Mouse (Mus musculus) cerebellum, adult 9-11 months (tissue): ENCODE data around the gene Fgf11.
A peak's percentile ranks its signal among the peaks of the same experiment; 100 is the strongest.

Experiments used
- DNase-seq: peaks from one replicate; pipeline ENCODE4 v3.0.0; 2022

Gene Fgf11

GRCm38 (mm10) chr11:69801379-69801977, at the start of gene Fgf11:
Gene Fgf11 (minus strand): TSS chr11:69801857.
- no peak for DNase-seq

DNA sequence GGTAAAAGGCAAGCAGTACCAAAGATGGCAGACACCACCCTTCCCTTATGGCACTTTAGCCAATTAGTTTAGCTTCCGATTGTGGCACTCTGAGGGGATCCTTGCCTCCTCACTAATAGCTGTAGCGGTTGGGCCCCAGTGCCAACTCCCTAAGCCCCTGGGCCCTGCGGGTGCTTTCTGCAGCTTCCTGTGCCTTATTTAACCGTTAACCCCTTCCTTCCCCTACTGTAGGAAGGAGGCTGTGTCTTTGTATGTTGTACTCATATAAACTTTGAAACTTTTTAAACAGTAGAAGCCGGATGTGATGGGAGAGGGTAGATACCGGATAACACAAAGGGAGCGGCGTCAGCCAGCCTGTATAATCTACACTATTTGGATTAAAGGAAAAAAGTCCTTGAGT, 49.1 kb upstream of the Fgf11 start:
- no peak for DNase-seq

DNA sequence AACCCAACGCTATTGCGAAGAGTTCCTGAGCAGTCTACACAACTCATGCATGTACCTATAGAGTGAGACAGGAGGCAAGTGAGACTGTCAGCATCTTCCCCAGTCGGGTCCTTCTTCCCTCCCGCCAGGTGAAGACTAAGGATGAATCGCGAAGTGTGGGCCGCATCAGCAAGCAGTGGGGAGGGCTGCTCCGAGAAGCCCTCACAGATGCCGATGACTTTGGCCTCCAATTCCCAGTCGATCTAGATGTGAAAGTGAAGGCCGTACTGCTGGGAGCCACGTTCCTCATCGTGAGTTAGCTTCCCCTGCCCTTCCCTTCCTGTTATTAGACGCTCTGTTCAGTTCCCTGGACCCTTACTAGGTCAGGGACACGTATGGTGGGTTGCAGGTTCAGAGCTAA, 48.2 kb upstream of the Fgf11 start:
- DNase-seq = no peak

DNA sequence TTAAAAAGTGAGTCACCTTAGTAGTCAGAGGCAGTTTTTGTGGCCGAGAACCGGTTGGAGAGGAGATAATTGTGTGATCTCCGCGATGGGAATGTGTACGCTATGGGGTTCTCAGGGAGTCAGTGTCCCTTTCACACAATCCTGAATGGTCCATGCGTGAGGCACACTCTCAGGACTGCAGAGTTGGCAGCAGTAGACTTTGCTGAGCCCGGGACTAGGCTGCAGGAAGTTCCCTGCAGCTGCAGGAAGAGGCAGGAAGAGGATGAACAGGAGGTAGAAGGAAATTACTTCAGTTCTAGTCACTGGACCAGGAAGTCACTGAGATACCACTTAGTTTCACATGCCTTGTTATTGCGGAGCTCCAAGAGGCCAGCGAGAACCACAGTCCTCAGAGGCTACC, 47.5 kb upstream of the Fgf11 start:
- DNase-seq = peak; percentile 15

- DNase-seq = peak; percentile 86
Observed at GRCm38 (mm10) chr11:69848021-69848420, 46.4 kb upstream of the Fgf11 start.

DNA sequence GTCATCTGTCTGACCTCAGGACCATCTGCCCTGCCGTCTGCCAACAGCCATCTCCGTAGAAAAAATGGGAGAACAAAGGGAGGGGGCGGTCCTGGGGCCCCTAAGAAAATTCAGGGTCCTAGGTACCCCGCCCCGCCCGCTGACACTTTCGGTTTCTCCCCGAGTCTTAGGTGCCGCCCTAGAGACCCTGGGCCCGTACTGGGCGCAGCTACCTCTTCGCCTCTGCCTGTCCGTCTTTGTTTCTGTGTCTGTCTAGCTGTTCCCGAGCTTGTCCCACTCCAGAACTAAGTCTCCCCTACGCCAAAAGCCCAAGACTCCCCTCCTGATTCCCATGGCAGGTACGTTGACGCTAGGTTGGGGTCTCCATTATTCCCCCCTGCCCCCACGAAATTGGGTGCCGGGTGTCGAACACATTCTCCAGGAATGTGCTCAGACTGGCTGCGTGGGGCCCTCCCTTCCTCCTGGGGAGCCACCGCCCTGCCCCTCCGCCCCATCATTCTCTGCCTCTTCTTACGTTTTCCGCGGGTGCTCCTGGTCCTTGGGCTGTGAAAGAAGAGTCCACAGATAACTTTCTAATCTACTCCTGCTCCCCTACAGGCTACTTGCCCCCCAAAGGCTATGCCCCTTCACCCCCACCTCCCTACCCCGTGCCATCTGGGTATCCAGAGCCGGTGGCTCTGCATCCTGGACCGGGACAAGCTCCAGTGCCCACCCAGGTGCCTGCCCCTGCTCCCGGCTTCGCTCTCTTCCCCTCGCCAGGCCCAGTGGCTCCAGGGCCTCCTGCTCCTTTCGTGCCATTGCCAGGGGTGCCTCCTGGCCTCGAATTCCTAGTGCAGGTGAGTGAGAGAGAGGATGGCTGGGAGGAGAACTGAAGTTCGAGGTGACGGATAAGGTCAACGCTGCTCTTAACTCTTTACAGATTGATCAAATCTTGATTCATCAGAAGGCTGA, 45.4 kb upstream of the Fgf11 start:
- DNase-seq = peak; percentile 62

DNA sequence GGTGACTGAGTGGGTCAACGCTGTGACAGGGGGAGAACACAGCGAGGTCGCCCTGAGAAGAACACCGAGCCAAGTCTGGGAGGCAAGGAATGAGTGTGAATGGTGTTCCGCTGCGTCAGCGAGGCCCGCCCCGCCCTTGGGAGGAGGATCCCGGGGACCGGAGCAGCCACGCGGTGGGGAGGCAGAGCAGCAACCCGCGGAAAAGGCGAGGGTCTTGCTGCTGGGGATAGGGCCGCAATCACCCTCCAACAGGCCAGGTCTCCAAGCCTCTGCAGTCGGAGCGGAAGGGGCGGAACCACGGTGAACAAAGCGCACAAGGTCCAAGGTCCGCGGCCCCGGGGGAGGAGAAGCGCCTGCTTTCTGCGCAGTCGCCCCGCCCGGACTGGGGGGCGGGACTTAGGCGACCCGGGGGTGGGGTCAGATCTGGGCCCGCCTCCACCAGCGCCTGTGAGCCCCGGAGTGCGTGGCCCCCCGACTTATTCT, 44.6 kb upstream of the Fgf11 start, which contains the start of gene Plscr3:
Plscr3 (plus strand) TSS at position 179 of the 483 bp plus-strand sequence.
- peak; percentile 93 for DNase-seq

DNA sequence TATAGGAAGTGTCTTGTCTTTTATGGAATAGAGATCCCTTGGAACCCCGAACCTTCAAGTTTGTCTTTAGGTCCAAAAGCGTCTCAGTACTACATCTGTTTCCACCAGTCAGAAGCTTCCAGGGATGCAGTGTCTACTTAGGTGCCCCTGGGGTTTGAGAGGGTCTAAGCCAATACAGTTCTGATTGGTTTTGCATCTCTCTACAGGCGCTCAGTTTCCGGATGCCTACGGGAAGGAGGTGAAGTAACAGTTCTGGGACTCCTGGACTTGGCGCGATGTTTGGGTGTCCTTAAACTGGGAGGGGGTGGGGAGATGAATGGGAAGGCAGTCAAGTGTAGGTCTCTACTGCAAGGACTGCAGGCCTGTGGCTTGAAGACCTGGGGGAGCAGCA, 37.1 kb upstream of the Fgf11 start:
- no peak for DNase-seq

DNA sequence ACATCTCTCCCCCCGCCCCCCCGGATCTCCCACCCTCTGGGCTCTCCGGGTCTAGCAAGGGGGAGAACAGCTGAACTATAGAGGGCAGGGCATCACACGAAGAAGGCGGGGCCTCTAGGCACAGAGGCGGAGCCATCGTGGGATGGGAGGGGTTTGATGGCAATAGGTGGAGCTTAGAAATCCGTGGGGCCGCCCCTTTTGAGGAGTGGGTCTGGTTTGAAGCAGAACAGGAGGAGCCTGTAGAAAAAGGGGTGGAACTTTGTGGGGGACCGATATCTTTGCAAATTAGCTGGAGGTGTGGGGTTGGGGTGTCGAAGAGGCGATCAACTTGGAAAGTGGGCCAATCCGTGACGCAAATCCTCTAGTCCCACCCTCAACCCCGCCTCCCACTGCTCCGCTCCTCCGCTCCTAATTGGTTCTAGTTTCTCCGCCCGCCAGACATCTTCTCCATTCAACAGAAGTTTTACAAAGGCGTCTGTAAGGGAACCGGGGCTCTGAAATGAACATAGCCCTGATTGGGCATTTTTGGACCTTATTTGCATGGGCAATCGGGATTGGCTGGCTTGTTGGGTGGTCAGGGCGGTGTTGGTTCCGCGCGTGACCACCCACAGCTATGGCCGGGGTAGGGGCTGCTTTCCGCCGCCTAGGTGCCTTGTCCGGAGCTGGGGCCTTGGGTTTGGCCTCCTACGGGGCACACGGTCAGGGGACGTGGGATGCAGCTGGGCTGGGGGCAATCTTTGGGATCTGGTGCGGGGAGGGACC, 36.5 kb upstream of the Fgf11 start, which contains the start of gene Tmem256:
Tmem256 (plus strand) TSS at position 563 of the 762 bp plus-strand sequence.
- DNase-seq = peak; percentile 98

DNA sequence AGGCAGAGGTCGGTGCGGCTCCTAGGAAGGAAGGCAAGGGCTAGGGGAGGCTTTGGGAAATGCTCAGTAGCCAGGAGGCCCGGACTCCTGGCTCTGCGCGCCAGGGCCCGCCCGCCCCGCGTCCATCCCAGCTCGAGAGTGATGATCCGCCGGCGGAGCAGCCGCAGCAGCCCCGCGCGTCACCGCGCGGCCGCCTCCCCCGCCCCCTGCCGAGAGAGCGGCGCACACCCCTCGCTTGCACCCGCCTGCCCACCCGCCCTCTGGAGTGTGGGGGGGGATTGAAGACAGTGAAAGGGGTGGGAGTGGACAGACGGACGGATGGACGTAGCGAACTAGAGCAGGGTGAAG, 35.9 kb upstream of the Fgf11 start, which contains the start of gene Nlgn2:
Nlgn2 (minus strand) TSS at position 181 of the 348 bp plus-strand sequence.
- no peak for DNase-seq

DNA sequence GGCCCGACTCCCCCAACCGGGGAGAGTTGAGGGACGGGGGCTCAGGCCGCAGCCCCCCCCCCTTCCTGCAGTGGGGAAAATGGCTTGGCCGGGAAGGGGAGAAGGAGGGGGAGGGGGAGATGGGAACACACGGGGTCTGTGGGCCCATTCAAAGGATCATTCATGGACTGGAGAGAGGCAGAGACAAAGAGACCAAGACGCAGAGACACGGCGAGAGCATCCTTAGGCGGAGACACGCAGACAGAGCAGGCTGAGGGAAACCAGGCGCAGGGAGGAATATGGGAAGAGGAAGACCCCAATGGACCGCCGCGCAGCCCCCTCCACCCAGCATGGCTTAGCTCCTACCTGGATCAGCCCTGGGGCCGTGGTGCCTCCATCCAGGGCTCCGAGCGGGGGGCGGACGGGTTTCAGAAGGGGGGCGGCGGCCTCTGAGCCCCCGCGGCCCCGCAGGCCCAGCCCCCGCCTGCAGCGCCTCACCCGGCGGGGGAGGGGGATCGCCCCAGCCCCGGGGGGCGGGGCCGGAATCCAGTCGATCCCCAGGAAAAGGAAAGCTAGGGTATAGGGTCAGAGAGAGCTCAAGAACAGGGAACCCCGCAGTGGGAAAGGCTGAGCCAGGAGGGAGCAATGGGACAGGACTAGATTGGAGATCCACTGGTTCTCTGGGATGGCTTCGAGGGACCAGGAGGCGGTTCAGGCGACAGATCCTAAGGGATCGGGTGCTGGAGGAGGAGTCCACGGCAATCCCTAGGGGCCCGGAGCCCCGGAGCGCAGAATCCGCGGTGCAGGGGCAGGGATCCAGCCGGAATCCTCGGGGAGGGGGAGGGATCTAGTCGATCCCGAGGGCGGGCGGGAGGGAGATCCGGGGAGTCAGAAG, 35.3 kb upstream of the Fgf11 start:
- DNase-seq = peak; percentile 84

- peak; percentile 71 for DNase-seq
Observed at GRCm38 (mm10) chr11:69835966-69836335, 34.3 kb upstream of the Fgf11 start.

GRCm38 (mm10) chr11:69835326-69835965, 33.8 kb upstream of the Fgf11 start:
- DNase-seq = peak; percentile 64

GRCm38 (mm10) chr11:69834001-69834549, 32.4 kb upstream of the Fgf11 start:
- DNase-seq = peak; percentile 57

- DNase-seq = no peak
Observed at GRCm38 (mm10) chr11:69833554-69833953, 31.9 kb upstream of the Fgf11 start.

DNA sequence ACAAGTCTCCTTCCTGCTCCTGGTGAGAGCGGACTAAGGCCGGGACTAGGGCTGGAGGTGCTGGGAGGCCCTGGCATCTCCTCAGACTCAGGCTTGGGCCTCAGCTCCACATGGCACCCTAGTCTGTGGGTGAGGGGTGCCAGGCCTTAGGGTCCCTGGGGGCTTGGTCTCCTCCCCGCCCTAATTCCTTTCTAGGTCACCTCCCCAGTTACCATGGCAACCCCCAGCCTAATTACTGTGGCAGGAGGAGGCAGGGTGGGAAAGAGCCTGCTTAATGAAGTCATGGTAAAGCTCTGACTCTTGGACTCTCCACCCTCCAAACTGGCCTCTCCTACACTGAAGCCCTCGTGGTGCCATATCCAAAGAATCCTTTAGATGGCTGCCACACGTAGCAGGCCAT, 27.2 kb upstream of the Fgf11 start:
- peak; percentile 42 for DNase-seq

DNA sequence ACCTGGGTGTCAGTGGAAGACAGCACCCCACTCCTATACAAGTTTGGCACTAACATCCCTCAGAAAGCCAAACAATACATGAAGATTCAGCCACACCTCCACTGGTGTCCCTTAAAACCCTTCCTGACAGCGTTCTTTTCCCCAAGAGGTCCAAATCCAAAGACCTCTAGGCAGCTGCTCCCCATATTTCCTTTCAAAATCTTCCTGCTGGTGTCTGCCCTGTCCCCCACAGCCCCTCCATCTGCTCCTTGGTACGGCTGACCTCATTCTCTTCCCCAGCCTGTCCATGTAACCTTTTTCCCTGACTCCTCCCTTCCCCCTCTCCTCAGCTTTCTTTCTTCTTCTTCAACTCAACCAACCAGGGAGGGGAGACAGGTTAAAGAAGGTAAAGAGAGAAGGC, 21.8 kb upstream of the Fgf11 start:
- peak; percentile 38 for DNase-seq

DNA sequence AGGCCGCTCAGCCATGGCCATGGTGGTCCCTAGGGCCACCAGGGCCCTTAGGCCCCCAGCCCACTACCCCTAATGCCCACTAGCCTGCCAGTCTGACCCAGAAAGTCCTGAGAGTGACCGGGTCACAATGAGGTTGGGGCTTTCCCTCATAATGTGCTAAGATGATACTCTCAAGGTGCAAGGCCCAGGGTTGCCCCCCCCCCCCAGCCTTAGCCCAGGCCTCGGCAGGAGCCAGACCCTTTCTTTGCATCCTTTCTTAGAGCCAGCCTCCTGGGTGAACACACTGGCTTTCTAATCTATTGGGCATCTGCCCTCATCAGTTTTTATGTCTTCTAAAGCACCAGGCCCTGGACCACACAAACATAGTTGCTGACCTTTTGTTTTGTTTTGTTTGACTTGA, 20.4 kb upstream of the Fgf11 start, which contains the start of gene Spem1:
Spem1 (minus strand) TSS at position 101 of the 400 bp plus-strand sequence.
- no peak for DNase-seq

- no peak for DNase-seq
Observed at GRCm38 (mm10) chr11:69818871-69819270, 17.2 kb upstream of the Fgf11 start.

DNA sequence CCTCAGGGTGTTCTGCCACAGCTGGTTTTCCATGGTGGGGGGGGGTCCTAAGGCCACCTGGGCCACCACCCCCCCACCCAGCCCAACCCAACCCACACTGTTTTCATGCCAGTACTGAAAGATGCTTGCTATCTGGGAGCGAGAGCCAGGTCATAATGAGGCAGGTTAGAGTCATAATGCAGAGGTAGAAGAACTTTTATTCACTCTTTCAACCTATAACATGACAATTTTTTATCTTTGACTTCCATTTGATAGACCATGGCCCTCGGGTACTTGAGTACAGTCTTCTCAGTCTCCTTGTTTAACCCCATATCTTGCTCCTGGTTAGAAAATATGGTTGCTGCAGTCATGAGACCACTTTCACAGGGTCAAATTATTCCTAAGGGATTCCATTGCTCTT, 16.7 kb upstream of the Fgf11 start, which contains the start of gene Spem2:
Spem2 (minus strand) TSS at position 101 of the 400 bp plus-strand sequence.
- DNase-seq = no peak

- no peak for DNase-seq
Observed at GRCm38 (mm10) chr11:69816520-69816919, 14.9 kb upstream of the Fgf11 start.
